Mouse (Mus musculus): ENCODE measurements around the gene Sdf2. TPM values are rescaled to one million over a fixed set of nuclear protein-coding genes. Genes with fewer than 3 reads are reported as not detected.

The Sdf2 gene
- 10 to 100 TPM; 79.3 to 87.3 TPM for total RNA-seq (2021)
- long read RNA-seq, experiment 1, transcript Sdf2-201 (3 exons, 1,268 nt): major isoform, 94 of 111 reads
- long read RNA-seq, experiment 1, partial matches to known transcripts: 3 of 111 reads
- long read RNA-seq, experiment 1, other reads (novel, unspliced or antisense): 11 of 111 reads
- long read RNA-seq, experiment 2, transcript Sdf2-201 (3 exons, 1,268 nt): major isoform, 79 of 97 reads
- long read RNA-seq, experiment 2, partial matches to known transcripts: 4 of 97 reads
- long read RNA-seq, experiment 2, other reads (novel, unspliced or antisense): 13 of 97 reads

GRCm38 (mm10) chr11:78245627-78246317 is at the start of gene Sdf2, which contains the start of gene Supt6:
TSS of gene Sdf2 (plus strand) at chr11:78245746.
TSS of gene Supt6 (minus strand) at chr11:78245987.
- peak; percentile 56 to 81 for DNase-seq (ENCODE audit: low spot score in 2 of 2)

DNA sequence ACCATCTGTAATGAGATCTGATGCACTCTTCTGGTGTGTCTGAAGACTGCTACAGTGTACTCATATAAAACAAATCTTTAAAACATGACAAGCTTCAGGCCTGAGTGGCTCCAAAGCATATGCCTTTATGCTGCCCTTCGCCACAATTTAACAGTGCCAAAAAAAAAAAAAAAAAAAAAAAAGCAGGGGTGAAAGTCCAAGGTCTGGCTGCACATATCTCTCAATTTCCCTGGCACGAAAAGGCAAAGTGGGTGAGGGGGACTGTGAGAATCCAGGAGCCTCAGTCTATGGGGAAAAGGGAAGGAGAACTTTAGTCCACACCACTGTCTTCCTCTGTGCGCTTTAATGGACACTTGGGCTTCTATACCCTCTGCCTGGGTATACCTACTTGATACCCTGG is 43.2 kb upstream of the Sdf2 start:
- DNase-seq (ENCODE audit: low spot score in 2 of 2): no peak

DNA sequence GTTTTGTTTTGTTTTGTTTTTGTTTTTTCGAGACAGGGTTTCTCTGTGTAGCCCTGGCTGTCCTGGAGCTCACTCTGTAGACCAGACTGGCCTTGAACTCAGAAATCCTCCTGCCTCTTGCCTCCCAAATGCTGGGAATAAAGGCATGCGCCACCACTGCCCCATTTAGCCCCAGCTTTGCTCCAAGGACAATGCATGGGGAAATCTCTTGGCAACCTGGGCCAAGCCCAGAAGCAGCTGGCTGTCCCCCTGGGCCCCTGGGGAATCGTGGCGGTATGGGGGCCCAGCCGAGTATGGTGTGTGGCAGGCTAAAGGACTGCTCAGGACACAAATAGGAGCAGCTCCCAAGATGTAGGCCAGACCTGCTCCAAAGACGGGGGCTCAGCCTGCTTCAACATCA is 41.3 kb upstream of the Sdf2 start:
- DNase-seq (ENCODE audit: low spot score in 2 of 2): no peak

DNA sequence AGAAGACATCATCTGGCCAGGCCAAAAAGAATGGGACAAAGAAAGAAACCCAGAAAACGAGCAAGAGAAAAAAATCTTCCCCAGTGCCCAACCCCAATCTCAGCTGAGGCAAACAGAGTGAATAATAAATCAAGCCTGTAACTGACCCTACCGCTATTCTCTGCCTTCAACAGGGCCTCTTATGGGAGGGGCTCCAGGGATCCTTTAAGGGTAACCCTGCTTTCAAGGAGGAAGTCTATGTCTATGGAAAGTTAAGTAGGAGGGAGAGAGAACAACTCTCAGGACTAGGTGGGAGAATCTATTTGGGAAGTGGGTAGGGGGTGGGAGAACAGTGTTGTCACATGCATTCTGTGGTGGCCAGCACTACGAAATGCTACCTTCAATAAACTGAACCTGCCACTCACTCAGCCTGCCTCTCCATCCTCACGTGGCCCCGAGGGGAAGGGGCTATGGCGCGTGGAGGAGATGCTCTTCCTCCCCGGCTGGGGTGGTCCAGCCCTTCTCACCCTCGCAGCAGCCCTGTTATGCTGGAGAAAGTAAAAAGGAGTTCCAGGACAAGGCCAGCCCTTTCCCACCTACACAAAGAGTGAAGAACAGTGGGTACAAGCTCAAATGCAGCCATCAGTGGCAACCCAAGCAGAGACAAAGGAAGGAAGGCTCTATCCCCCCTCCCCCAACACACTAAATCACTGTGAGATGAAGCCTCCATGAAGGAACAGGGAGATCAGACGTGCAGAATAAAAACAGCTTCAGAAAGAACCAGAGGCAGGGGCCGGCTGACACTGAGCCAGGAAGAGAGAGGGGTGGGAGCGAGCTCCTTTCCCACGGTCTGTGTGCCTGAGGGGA is 40.0 kb upstream of the Sdf2 start:
- DNase-seq (ENCODE audit: low spot score in 2 of 2): no peak

DNA sequence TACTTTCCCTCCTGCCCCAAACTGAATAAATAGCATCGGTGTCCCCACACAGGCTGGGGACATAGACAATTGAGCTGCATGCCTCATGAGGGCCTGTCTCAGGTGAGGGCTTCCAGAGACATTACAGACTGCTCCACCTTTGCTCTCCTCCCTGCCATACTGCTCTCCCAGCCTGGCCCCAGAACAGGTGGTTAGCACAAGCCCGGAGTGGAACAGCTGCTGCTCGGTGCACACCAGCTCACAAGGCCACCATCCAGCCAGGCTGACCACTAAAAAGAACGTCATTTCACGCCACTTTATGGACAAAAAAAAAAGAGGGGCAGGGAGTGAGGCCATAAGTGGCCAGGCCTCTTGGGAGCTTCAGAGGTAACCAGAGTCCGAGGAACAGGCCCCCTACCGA is 38.4 kb upstream of the Sdf2 start:
- DNase-seq (ENCODE audit: low spot score in 2 of 2): no peak

DNA sequence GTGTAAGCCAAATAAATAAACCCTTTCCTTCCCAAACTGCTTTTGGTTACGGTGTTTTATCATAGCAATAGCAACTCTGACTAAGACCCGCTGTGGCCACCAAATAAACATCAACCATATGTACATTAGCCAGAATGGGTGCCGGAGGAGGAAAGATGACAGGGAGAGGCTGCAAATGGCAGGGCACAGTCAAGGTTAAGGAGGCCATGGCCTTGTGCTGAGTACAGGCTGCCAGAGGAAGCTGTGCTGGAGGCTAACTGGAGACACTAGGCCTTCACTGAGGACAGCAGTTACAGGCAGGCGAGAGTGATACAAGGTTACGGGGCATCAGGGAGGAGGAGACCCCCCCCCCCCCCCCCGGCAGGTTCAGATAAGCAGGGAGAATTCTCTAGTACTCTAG is 35.7 kb upstream of the Sdf2 start:
- no peak for DNase-seq (ENCODE audit: low spot score in 2 of 2)

DNA sequence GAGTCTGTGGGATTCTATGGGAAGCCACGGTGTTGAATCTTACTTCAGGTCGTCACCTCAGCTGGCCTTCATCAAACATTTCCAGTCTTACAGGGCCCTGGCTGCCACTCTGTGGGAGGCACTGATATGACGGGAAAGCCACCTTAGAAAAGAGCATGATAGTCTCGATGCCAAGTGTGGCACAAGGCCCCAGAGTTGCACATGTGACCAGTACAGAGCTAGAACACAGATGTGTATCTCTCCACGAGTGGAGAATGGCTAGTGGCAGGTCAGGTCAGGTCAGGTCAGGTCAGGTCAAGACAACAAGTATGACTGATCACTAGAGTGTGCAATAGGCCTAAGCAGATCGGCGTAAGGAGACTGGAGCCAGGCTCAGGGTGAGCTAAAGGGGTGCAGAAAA is 34.9 kb upstream of the Sdf2 start:
- DNase-seq (ENCODE audit: low spot score in 2 of 2): no peak

- DNase-seq (ENCODE audit: low spot score in 2 of 2): no peak
Measured at GRCm38 (mm10) chr11:78211513-78211912, 34.0 kb upstream of the Sdf2 start.

GRCm38 (mm10) chr11:78213086-78213817 is 32.3 kb upstream of the Sdf2 start:
- DNase-seq (ENCODE audit: low spot score in 2 of 2): no peak

DNA sequence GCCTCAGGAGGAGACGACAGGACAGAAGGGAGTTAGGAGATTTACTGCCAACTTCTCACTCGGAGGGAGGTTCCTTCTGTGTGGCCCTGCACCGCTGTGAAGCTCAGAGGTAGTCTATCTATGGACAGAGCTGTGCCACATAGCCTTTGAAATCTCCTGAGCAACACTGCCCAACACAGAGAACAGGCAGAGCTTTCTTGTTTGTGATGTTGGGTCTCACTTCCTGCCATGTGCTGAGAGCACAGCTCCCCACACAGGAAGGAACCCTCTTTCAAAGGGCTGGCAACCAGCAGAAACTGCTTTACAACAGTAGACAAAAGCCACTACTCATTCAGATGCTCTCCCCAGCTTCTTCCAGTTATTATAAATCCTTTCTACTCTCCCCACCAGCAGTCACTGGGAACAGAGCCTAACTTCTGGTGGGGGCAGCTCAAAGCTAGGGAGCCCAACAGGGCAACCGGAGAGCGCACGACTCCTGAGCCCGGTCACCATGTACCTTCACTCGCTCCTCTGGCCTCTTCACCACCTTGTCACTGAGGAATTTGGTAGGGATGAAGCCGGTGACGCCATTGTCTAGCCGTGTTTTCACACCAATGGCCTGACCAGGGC is 29.7 kb upstream of the Sdf2 start:
- DNase-seq (ENCODE audit: low spot score in 2 of 2): no peak

DNA sequence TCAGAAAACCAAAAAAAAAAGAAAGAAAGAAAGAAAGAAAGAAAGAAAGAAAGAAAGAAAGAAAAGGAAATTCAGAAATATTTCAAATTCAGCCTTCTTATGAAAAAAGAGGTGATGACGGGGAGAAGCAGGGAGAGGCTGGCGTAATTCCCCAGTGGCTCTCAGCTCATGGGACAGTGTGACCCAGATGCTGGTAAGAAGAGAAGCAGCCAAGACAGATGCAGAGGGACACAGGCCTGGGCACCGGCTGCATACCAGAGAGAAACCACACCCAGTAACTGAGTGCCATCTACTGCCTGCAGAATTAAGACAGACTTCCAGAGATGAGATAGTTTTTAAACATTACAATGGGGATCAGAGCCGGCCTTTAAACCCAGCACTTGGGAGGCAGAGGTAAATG is 22.0 kb upstream of the Sdf2 start:
- DNase-seq (ENCODE audit: low spot score in 2 of 2): no peak

GRCm38 (mm10) chr11:78231518-78231917 is 14.0 kb upstream of the Sdf2 start:
- DNase-seq (ENCODE audit: low spot score in 2 of 2): no peak

DNA sequence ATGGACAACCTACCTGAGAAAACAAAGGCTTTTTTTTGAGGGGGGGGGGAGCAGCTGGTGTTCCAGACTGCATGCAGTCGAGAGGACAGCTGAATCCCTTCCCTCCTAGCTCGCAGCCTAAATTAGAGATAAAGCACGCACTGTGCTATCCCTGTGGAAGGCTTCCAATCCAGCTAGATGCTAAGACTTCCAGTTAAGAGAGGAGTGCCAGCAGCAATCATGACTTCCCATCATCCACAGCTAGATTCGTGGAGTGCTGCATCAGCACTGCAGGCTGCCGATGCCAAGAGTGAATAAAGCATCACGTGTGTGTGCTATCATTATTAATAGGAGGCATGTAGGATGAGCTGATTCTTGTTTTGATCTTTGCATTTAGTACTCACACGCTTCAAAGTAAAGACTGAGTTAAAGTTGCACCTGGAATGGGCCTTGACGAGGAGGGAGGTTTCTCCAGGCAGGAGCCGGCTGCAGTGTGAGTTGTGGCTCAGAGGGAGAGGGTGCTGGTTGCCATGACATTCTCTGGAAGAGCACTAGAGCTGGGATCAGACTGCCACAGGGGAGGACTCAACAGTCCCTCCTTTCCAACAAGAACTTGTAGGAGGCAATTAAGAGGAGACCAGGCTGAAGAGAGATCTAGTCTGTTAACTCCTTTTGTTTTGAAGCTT is 5.2 kb upstream of the Sdf2 start:
- no peak for DNase-seq (ENCODE audit: low spot score in 2 of 2)

DNA sequence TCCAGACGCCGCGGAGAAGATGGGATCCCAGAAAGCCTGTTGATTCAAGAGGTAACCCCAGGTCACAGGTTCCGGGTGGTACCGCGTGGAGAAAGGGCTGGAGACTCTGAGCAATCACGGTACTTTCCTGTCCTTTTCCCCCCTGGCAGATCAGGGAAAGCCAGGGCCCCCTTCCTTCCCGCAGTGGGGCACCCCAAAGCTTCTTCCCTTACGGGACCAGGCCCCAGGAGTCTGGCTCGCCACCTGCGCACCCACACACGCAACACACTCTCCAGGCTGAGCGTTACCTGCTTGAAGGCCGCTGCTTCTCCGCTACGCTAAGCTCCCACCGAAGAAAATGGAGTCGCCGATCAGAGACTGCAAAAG is 302 bp upstream of the Sdf2 start:
- DNase-seq (ENCODE audit: low spot score in 2 of 2): no peak

DNA sequence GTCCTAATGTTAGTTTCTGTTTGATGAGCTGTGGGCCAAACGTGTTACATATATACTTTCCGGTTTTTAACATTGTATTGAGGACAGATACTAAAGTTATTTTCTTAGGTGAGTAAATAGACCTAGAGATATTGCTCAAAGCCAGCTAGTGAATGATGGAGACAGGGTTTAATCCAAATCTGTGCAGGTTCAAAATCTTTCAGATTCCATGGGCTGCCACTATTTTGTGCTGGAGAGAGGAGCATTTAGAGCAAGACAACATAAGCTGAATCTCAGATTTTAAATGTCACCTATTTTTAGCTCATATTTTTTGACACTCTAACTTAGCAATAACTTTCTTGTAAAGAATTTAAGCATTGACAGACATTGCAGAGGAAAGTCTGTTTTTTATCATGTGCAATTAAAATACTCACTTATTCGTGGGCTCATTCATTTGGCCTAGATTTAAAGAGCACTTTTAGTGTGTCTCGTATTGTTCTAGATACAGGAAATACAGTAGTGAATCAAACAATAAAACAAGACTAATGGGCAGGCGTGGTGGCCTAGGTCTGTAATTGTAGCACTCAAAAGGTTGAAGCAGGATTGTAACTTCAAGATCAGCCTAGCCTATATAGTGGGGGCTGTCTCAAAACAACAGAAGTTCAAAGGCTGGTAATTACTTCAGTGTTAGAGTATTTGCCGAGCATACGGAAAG is 919 bp downstream of the Sdf2 start:
- no peak for DNase-seq (ENCODE audit: low spot score in 2 of 2)

GRCm38 (mm10) chr11:78247012-78247348 is 1.4 kb downstream of the Sdf2 start:
- DNase-seq (ENCODE audit: low spot score in 2 of 2): no peak

DNA sequence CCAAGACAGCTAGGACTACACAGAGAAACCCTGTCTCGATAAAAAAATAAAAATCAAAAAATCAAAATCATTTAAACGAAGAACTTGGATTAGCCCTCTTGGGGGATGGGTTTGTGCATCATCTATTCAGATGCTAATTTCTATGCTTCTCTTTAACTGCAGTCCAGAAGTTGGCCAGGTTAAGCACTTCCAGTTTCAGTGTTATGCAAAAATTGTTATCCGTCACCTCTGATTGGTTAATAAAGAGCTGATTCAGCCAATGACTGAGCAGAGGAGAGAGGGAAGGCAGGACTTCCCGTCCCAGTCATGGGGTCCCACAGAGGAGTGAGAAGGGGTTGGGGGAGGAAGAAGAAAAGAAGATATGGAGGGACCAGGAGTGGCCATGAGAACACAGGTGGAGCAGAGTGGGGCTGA is 2.2 kb downstream of the Sdf2 start:
- DNase-seq (ENCODE audit: low spot score in 2 of 2): no peak

DNA sequence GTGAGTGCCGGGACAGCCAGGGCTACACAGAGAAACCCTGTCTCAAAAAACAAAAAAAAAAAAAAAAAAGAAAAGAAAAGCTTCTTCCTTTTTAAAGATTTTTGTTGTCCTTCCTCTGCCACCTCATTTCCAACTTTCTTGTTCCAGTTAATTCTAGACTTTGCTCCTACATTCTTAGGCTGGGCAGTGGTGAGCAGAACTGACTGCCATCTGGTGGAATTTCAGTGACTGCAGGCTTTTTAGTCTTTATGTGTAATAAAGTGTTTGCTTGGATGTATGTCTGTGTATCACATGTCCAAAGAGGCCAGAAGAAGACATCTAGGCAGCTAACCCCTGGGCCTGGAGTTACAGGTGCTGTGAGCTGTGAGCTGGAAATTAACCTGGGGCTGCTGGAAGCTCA is 11.1 kb downstream of the Sdf2 start:
- DNase-seq (ENCODE audit: low spot score in 2 of 2): no peak

GRCm38 (mm10) chr11:78260489-78261258 is 15.1 kb downstream of the Sdf2 start:
- DNase-seq (ENCODE audit: low spot score in 2 of 2): no peak

All from adrenal gland, postnatal 4 days (tissue).